Mouse (Mus musculus): ENCODE results near the gene Ccl17. TPM values are rescaled to one million over a fixed set of nuclear protein-coding genes. Genes with fewer than 3 reads are reported as not detected.

Ccl17 gene
- polyA plus RNA-seq, 1 experiment from 2014 or later, result 5.7 TPM

DNA sequence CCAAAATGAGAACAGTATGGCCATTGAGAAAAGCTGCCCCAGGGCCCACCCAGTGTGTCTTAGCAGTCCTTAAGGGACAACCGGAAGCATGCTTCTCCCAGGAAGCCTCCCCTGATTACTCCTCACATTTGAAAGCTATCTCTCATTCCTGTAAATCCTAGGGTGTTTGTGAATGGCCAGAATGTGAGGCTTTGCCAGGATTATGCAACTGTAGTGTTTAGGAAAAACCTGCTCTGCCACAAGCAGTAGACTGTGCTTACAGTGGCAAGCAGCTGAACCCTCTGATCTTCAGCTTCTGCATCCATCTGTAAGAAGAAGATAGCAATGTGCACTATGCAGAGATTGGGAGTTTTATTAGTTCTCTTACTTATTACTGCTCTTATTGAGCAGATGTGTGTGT, 35.7 kb upstream of the Ccl17 start:
- 78% methylated on average over 1 of the region's 1 CpGs for WGBS
- H3K27ac ChIP-seq (ENCODE audit: low read length), result no peak overlapping the region
- no peak overlapping the region for H3K4me2 ChIP-seq (replicated peaks; ENCODE audit: low read depth, low read length)
- H3K4me1 ChIP-seq (ENCODE audit: insufficient read depth, low read depth, low read length), result peaks cover 19% of the 10 kb centered on the region; the same call in 1 of the 2 replicates
- no peaks in the 10 kb centered on the region for H3K36me3 ChIP-seq (ENCODE audit: insufficient read depth, low read length)
- ATAC-seq (no peak), DNase-seq (ENCODE audit: low spot score) (peak; percentile 38)
- no peaks in the 10 kb centered on the region for H3K9me3 ChIP-seq (ENCODE audit: low read length)
- no peaks in the 10 kb centered on the region for H3K27me3 ChIP-seq (replicated peaks; ENCODE audit: insufficient read depth, low read length)
- no peak overlapping the region for H3K4me3 ChIP-seq (ENCODE audit: low read depth, low read length)
- no peak for TF ChIP-seq EP300 (IDR thresholded peaks at IDR 0.05)
- no peak overlapping the region for H3K9ac ChIP-seq (replicated peaks; ENCODE audit: low read depth)

DNA sequence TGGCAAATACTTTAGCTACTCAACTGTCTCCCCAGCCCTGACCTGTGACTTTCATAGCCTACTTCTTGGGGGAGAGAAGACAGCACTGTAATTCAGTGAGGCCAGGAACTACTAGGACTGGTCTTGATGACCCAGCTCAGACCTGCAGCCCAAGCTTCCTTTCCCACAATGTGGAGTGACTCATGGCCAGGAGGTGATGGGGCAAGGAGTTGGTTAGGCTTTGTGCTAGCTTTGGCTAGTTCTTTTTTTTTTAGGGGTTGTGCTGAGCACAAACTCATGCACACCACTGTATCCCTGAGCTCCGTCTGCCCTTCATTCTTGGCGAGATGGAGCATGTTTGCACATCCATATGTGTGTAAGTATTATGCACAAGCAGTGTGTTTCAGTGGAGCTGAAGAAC, 33.9 kb upstream of the Ccl17 start:
- 76% methylated on average over 2 of the region's 2 CpGs for WGBS
- no peak for TF ChIP-seq EP300 (IDR thresholded peaks at IDR 0.05)
- no peak for TF ChIP-seq CTCF (IDR thresholded peaks at IDR 0.05)
- no peak overlapping the region for H3K9ac ChIP-seq (replicated peaks; ENCODE audit: low read depth)

DNA sequence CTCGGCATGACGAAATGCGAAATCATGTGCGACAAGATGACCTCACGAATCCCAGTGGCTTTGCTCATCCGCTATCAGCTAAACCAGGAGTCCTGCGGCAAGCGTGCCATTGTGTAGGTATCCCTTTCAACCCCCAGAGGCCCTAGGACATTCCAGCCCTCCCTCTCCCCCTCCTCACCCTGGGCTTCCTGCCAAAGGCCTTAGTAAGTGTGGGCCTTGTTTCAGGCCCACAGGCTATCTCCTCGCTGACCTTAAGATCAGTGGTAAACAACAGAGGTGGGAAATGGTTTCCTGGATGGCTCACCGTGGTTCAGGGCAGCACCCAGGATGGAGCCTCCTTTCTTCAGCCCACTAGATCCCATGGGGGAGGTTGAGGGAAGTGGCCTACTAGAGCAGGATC, 32.2 kb upstream of the Ccl17 start:
- H3K4me3 ChIP-seq (ENCODE audit: low read depth, low read length), result no peak overlapping the region
- TF ChIP-seq CTCF (IDR thresholded peaks at IDR 0.05) (no peak), EP300 (IDR thresholded peaks at IDR 0.05) (no peak)
- 42% methylated on average over 10 of the region's 10 CpGs for WGBS
- ATAC-seq (peak; percentile 33), DNase-seq (ENCODE audit: low spot score) (peak; percentile 14)
- H3K36me3 ChIP-seq (ENCODE audit: insufficient read depth, low read length), result no peaks in the 10 kb centered on the region
- peaks cover 17% of the 10 kb centered on the region; the same call in 1 of the 2 replicates for H3K4me1 ChIP-seq (ENCODE audit: insufficient read depth, low read depth, low read length)
- no peak overlapping the region for H3K4me2 ChIP-seq (replicated peaks; ENCODE audit: low read depth, low read length)
- H3K9ac ChIP-seq (replicated peaks; ENCODE audit: low read depth), result no peak overlapping the region
- H3K9me3 ChIP-seq (ENCODE audit: low read length), result no peaks in the 10 kb centered on the region
- H3K27ac ChIP-seq (ENCODE audit: low read length), result 0 out of 2 replicates have a peak overlapping the region, but pooled peaks have one; percentile 20
- no peaks in the 10 kb centered on the region for H3K27me3 ChIP-seq (replicated peaks; ENCODE audit: insufficient read depth, low read length)

More for the DNA sequence above, 33.9 kb upstream of the Ccl17 start:
- Histone ChIP-seq H3K4me1 (ENCODE audit: insufficient read depth, low read depth, low read length) (peaks cover 19% of the 10 kb centered on the region; the same call in 1 of the 2 replicates), H3K36me3 (ENCODE audit: insufficient read depth, low read length) (no peaks in the 10 kb centered on the region), H3K4me2 (replicated peaks; ENCODE audit: low read depth, low read length) (no peak overlapping the region), H3K27ac (ENCODE audit: low read length) (no peak overlapping the region), H3K4me3 (ENCODE audit: low read depth, low read length) (no peak overlapping the region), H3K27me3 (replicated peaks; ENCODE audit: insufficient read depth, low read length) (no peaks in the 10 kb centered on the region), H3K9me3 (ENCODE audit: low read length) (no peaks in the 10 kb centered on the region)
- ATAC-seq (no peak), DNase-seq (ENCODE audit: low spot score) (no peak)

DNA sequence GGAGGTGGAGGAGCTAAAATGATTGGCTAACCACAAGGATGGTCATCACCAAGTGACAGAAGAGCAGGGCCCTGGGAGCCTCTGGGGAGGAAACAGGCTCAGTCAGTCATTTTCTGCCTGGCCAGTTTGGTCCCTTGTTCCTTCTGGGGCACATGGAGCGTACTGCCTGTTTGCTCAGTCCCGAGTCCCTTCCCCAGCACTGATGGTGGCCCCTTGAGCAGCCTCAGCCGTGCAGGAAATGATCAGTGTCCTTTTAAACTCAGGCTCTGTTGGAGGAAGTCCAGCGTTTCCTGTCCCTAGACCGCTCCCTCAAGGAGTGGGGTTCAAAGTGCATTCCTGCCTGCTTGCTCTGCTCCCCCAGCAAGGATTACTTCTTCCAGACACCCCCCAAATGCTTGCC, 31.8 kb upstream of the Ccl17 start:
- WGBS, result 2% methylated on average over 5 of the region's 5 CpGs
- Histone ChIP-seq H3K4me1 (ENCODE audit: insufficient read depth, low read depth, low read length) (peaks cover 17% of the 10 kb centered on the region; the same call in 1 of the 2 replicates), H3K9ac (replicated peaks; ENCODE audit: low read depth) (no peak overlapping the region), H3K36me3 (ENCODE audit: insufficient read depth, low read length) (no peaks in the 10 kb centered on the region), H3K4me3 (ENCODE audit: low read depth, low read length) (no peak overlapping the region), H3K4me2 (replicated peaks; ENCODE audit: low read depth, low read length) (no peak overlapping the region), H3K27ac (ENCODE audit: low read length) (peak overlapping the region; percentile 20; the same call in 1 of the 2 replicates), H3K9me3 (ENCODE audit: low read length) (no peaks in the 10 kb centered on the region), H3K27me3 (replicated peaks; ENCODE audit: insufficient read depth, low read length) (no peaks in the 10 kb centered on the region)
- ATAC-seq (peak; percentile 83), DNase-seq (ENCODE audit: low spot score) (peak; percentile 69)
- TF ChIP-seq EP300 (IDR thresholded peaks at IDR 0.05), result no peak
- no peak for TF ChIP-seq CTCF (IDR thresholded peaks at IDR 0.05)

DNA sequence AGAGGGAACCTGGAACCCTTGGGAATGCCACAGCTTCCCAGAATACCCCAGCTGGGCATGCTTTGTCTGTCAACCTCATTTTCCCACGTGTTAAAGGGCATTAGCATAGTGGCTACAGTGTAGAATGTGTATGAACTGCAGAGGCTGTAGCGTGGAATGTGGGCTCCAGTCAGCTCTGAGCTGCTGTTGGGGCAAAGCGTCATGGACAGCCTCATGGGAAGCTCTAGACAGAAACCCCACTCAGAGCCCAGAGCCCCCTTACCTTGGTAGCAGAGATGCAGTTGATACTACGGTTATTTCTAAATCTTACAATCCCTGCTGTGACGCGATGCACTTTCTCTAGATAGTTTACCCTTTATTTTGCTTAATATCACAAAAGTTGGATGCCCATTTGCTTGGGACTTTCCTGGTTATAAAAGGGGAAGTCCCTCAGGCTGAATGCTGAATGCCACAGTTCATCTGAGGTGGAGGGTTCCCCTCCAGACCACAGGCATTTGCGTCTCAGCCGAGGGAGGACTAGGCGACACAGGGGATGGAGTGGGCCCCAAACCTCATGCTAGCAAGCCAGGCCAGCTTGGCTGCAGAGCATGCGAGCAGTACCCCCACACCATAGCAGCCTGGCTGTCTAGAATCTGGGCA, 31.2 kb upstream of the Ccl17 start:
- Histone ChIP-seq H3K9me3 (ENCODE audit: low read length) (no peaks in the 10 kb centered on the region), H3K4me3 (ENCODE audit: low read depth, low read length) (no peak overlapping the region), H3K36me3 (ENCODE audit: insufficient read depth, low read length) (no peaks in the 10 kb centered on the region), H3K4me1 (ENCODE audit: insufficient read depth, low read depth, low read length) (peaks cover 17% of the 10 kb centered on the region; the same call in 1 of the 2 replicates), H3K27me3 (replicated peaks; ENCODE audit: insufficient read depth, low read length) (no peaks in the 10 kb centered on the region), H3K9ac (replicated peaks; ENCODE audit: low read depth) (no peak overlapping the region), H3K4me2 (replicated peaks; ENCODE audit: low read depth, low read length) (no peak overlapping the region), H3K27ac (ENCODE audit: low read length) (peak overlapping the region; percentile 20; the same call in 1 of the 2 replicates)
- no peak for TF ChIP-seq EP300 (IDR thresholded peaks at IDR 0.05)
- no peak for TF ChIP-seq CTCF (IDR thresholded peaks at IDR 0.05)
- ATAC-seq (peak; percentile 11; the same call in 1 of the 2 replicates), DNase-seq (ENCODE audit: low spot score) (no peak)
- 63% methylated on average over 10 of the region's 10 CpGs for WGBS

DNA sequence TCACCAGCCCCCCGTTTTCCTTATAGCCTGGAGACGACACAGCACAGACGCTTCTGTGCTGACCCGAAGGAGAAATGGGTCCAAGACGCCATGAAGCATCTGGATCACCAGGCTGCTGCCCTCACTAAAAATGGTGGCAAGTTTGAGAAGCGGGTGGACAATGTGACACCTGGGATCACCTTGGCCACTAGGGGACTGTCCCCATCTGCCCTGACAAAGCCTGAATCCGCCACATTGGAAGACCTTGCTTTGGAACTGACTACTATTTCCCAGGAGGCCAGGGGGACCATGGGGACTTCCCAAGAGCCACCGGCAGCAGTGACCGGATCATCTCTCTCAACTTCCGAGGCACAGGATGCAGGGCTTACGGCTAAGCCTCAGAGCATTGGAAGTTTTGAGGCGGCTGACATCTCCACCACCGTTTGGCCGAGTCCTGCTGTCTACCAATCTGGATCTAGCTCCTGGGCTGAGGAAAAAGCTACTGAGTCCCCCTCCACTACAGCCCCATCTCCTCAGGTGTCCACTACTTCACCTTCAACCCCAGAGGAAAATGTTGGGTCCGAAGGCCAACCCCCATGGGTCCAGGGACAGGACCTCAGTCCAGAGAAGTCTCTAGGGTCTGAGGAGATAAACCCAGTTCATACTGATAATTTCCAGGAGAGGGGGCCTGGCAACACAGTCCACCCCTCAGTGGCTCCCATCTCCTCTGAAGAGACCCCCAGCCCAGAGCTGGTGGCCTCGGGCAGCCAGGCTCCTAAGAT, 30.5 kb upstream of the Ccl17 start:
- 90% methylated on average over 16 of the region's 16 CpGs for WGBS
- no peaks in the 10 kb centered on the region for H3K36me3 ChIP-seq (ENCODE audit: insufficient read depth, low read length)
- ATAC-seq, result no peak

More for the DNA sequence above, 30.5 kb upstream of the Ccl17 start:
- H3K9me3 ChIP-seq (ENCODE audit: low read length), result no peaks in the 10 kb centered on the region
- peaks cover 17% of the 10 kb centered on the region for H3K4me1 ChIP-seq (ENCODE audit: insufficient read depth, low read depth, low read length)
- H3K4me3 ChIP-seq (ENCODE audit: low read depth, low read length), result no peak overlapping the region
- no peak for TF ChIP-seq CTCF (IDR thresholded peaks at IDR 0.05)
- TF ChIP-seq EP300 (IDR thresholded peaks at IDR 0.05), result no peak
- H3K27me3 ChIP-seq (replicated peaks; ENCODE audit: insufficient read depth, low read length), result no peaks in the 10 kb centered on the region
- no peak overlapping the region for H3K9ac ChIP-seq (replicated peaks; ENCODE audit: low read depth)
- H3K4me2 ChIP-seq (replicated peaks; ENCODE audit: low read depth, low read length), result no peak overlapping the region
- DNase-seq (ENCODE audit: low spot score), result no peak
- no peak overlapping the region for H3K27ac ChIP-seq (ENCODE audit: low read length)

Measured in lung, postnatal 0 days (tissue).